Mouse (Mus musculus) testis, postnatal 10 days (tissue): ENCODE results near the gene Ip6k3.

Experiments
- DNase-seq: peaks from one replicate; pipeline ENCODE4 v3.0.0; 2021; ENCODE audit warnings: low spot score

Gene Ip6k3

GRCm38 (mm10) chr17:27182401-27182800 lies 14.8 kb upstream of the Ip6k3 start:
- DNase-seq = no peak

GRCm38 (mm10) chr17:27181666-27182065 lies 14.1 kb upstream of the Ip6k3 start:
- DNase-seq = no peak

- DNase-seq = no peak
These were observed 12.2 kb upstream of the Ip6k3 start for GRCm38 (mm10) chr17:27179681-27180280.

- DNase-seq = no peak
These were observed 11.0 kb upstream of the Ip6k3 start for GRCm38 (mm10) chr17:27178427-27179177.

GRCm38 (mm10) chr17:27178019-27178418 lies 10.4 kb upstream of the Ip6k3 start:
- no peak for DNase-seq

- no peak for DNase-seq
These were observed 9.2 kb upstream of the Ip6k3 start for GRCm38 (mm10) chr17:27176754-27177153.

GRCm38 (mm10) chr17:27176287-27176686 lies 8.7 kb upstream of the Ip6k3 start:
- DNase-seq = no peak

GRCm38 (mm10) chr17:27175196-27175874 lies 7.7 kb upstream of the Ip6k3 start:
- no peak for DNase-seq

GRCm38 (mm10) chr17:27173715-27174114 lies 6.1 kb upstream of the Ip6k3 start:
- DNase-seq = no peak

GRCm38 (mm10) chr17:27172459-27172858 lies 4.9 kb upstream of the Ip6k3 start:
- no peak for DNase-seq

- DNase-seq = no peak
These were observed 3.5 kb upstream of the Ip6k3 start for GRCm38 (mm10) chr17:27171121-27171520.

- no peak for DNase-seq
These were observed 2.5 kb upstream of the Ip6k3 start for GRCm38 (mm10) chr17:27169952-27170695.

GRCm38 (mm10) chr17:27168569-27168968 lies 974 bp upstream of the Ip6k3 start:
- DNase-seq = no peak

- no peak for DNase-seq
These were observed 694 bp downstream of the Ip6k3 start for GRCm38 (mm10) chr17:27166901-27167300.

- DNase-seq = peak; percentile 79
These were observed 2.4 kb downstream of the Ip6k3 start for GRCm38 (mm10) chr17:27165054-27165773.

GRCm38 (mm10) chr17:27160905-27161304 lies 6.7 kb downstream of the Ip6k3 start:
- no peak for DNase-seq

- no peak for DNase-seq
These were observed 8.4 kb downstream of the Ip6k3 start for GRCm38 (mm10) chr17:27159169-27159568.

- no peak for DNase-seq
These were observed 9.2 kb downstream of the Ip6k3 start for GRCm38 (mm10) chr17:27158439-27158838.

GRCm38 (mm10) chr17:27155752-27156151 lies 11.8 kb downstream of the Ip6k3 start:
- DNase-seq = no peak

- DNase-seq = no peak
These were observed 12.7 kb downstream of the Ip6k3 start for GRCm38 (mm10) chr17:27154881-27155280.

GRCm38 (mm10) chr17:27154256-27154655 lies 13.3 kb downstream of the Ip6k3 start:
- DNase-seq = no peak

GRCm38 (mm10) chr17:27153773-27154193 lies 13.8 kb downstream of the Ip6k3 start:
- no peak for DNase-seq
